Mouse (Mus musculus): ENCODE measurements at regions not wholly inside any gene's neighbourhood (a gene's known extent, or its start where the extent isn't known, plus 50 kb on each side); places are given as distances from the start of the nearest gene placed in this dataset.

GRCm38 (mm10) chr1:57100614-57101013 is 122.2 kb upstream of the Satb2 start:
- H3K4me1 ChIP-seq (ENCODE audit: control insufficient read depth, insufficient read depth, low read length) = peaks cover 15% of the 10 kb centered on the region
- H3K4me3 ChIP-seq (replicated peaks; ENCODE audit: low read length) = no peak overlapping the region
- H3K27me3 ChIP-seq (ENCODE audit: control insufficient read depth, insufficient read depth, low read length) = no peaks in the 10 kb centered on the region
- no peak overlapping the region for H3K9ac ChIP-seq (ENCODE audit: low read depth, low read length, severe bottlenecking)
- no peak overlapping the region for H3K4me2 ChIP-seq (replicated peaks; ENCODE audit: low read depth, low read length, severe bottlenecking)
- H3K9me3 ChIP-seq (ENCODE audit: control insufficient read depth, low read length) = no peaks in the 10 kb centered on the region
- 86% methylated on average over 2 of the region's 2 CpGs for WGBS
- DNase-seq (ENCODE audit: low spot score) (no peak), ATAC-seq (ENCODE audit: low FRiP score, low read depth) (no peak)
- no peaks in the 10 kb centered on the region for H3K36me3 ChIP-seq (ENCODE audit: control insufficient read depth, insufficient read depth, low read length)
- TF ChIP-seq POLR2A (IDR thresholded peaks at IDR 0.05; ENCODE audit: borderline replicate concordance, extremely low read depth, insufficient read depth, insufficient read length) = no peak
- H3K27ac ChIP-seq (replicated peaks; ENCODE audit: low read depth, low read length) = no peak overlapping the region

- no peak overlapping the region for H3K4me3 ChIP-seq (replicated peaks; ENCODE audit: low read length)
- H3K9ac ChIP-seq (ENCODE audit: low read depth, low read length, severe bottlenecking) = no peak overlapping the region
- H3K4me2 ChIP-seq (replicated peaks; ENCODE audit: low read depth, low read length, severe bottlenecking) = no peak overlapping the region
- no peaks in the 10 kb centered on the region for H3K4me1 ChIP-seq (ENCODE audit: control insufficient read depth, insufficient read depth, low read length)
- WGBS = 62% methylated on average over 10 of the region's 10 CpGs
- H3K9me3 ChIP-seq (ENCODE audit: control insufficient read depth, low read length) = no peaks in the 10 kb centered on the region
- H3K27me3 ChIP-seq (ENCODE audit: control insufficient read depth, insufficient read depth, low read length) = no peaks in the 10 kb centered on the region
- peak; percentile 36 for DNase-seq (ENCODE audit: low spot score)
- ATAC-seq (ENCODE audit: low FRiP score, low read depth) = no peak
- no peak overlapping the region for H3K27ac ChIP-seq (replicated peaks; ENCODE audit: low read depth, low read length)
- TF ChIP-seq POLR2A (IDR thresholded peaks at IDR 0.05; ENCODE audit: borderline replicate concordance, extremely low read depth, insufficient read depth, insufficient read length) = no peak
- H3K36me3 ChIP-seq (ENCODE audit: control insufficient read depth, insufficient read depth, low read length) = no peaks in the 10 kb centered on the region
These were observed 128.9 kb upstream of the Satb2 start for GRCm38 (mm10) chr1:57107308-57107707.

DNA sequence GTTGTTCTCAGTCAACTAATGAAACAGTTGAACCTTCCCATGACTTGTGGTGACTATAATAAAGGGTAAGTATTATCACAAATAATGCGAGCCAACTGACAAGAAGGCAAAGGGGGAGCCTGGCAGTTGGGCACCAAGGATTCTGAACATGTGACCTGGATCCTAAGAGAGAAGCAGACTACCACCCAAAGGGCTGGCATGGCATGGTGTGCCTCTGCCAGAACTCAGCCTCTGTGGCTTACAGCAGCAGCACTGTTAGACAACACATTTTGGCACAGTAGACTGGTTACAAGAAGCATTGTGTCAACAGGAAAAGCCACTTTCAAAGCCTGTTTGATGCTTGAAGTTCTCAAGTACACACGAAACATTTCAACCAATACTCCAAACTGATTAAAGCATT is 142.2 kb upstream of the Satb2 start:
- Histone ChIP-seq H3K27me3 (ENCODE audit: control insufficient read depth, insufficient read depth, low read length) (no peaks in the 10 kb centered on the region), H3K4me3 (replicated peaks; ENCODE audit: low read length) (no peak overlapping the region), H3K27ac (replicated peaks; ENCODE audit: low read depth, low read length) (no peak overlapping the region), H3K4me1 (ENCODE audit: control insufficient read depth, insufficient read depth, low read length) (no peaks in the 10 kb centered on the region), H3K4me2 (replicated peaks; ENCODE audit: low read depth, low read length, severe bottlenecking) (no peak overlapping the region), H3K36me3 (ENCODE audit: control insufficient read depth, insufficient read depth, low read length) (no peaks in the 10 kb centered on the region), H3K9ac (ENCODE audit: low read depth, low read length, severe bottlenecking) (no peak overlapping the region), H3K9me3 (ENCODE audit: control insufficient read depth, low read length) (no peaks in the 10 kb centered on the region)
- no peak for ATAC-seq (ENCODE audit: low FRiP score, low read depth)
- no peak for DNase-seq (ENCODE audit: low spot score)
- no peak for TF ChIP-seq POLR2A (IDR thresholded peaks at IDR 0.05; ENCODE audit: borderline replicate concordance, extremely low read depth, insufficient read depth, insufficient read length)
- 54% methylated on average over 2 of the region's 2 CpGs for WGBS

DNA sequence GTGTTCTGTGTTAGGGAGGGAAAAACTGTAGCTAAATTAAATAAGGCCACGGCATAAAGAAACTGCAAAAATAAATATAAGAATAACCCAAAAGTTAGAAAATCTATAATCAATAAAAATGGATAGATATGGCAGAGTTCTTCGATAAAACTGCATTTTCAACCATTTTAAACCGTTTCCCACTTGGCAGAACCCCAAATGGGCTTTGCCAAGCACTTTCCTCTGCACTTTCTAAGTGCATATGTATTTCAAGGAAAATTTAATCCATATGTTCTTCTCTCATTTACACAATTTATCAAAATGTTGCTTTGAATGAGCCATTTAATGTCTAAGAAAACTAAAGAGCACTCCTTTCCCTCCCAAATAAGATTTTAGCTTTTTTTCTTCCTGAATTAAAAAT is 165.7 kb upstream of the Satb2 start:
- peaks cover 3% of the 10 kb centered on the region; the same call in 1 of the 2 replicates for H3K4me1 ChIP-seq (ENCODE audit: control insufficient read depth, insufficient read depth, low read length)
- H3K9me3 ChIP-seq (ENCODE audit: control insufficient read depth, low read length) = no peaks in the 10 kb centered on the region
- 50% methylated on average over 3 of the region's 3 CpGs for WGBS
- no peak overlapping the region for H3K9ac ChIP-seq (ENCODE audit: low read depth, low read length, severe bottlenecking)
- no peak overlapping the region for H3K4me3 ChIP-seq (replicated peaks; ENCODE audit: low read length)
- TF ChIP-seq POLR2A (IDR thresholded peaks at IDR 0.05; ENCODE audit: borderline replicate concordance, extremely low read depth, insufficient read depth, insufficient read length) = no peak
- DNase-seq (ENCODE audit: low spot score) (no peak), ATAC-seq (ENCODE audit: low FRiP score, low read depth) (no peak)
- H3K27me3 ChIP-seq (ENCODE audit: control insufficient read depth, insufficient read depth, low read length) = no peaks in the 10 kb centered on the region
- H3K4me2 ChIP-seq (replicated peaks; ENCODE audit: low read depth, low read length, severe bottlenecking) = no peak overlapping the region
- H3K27ac ChIP-seq (replicated peaks; ENCODE audit: low read depth, low read length) = no peak overlapping the region
- H3K36me3 ChIP-seq (ENCODE audit: control insufficient read depth, insufficient read depth, low read length) = no peaks in the 10 kb centered on the region

- DNase-seq (ENCODE audit: low spot score) (no peak), ATAC-seq (ENCODE audit: low FRiP score, low read depth) (no peak)
- H3K4me1 ChIP-seq (ENCODE audit: control insufficient read depth, insufficient read depth, low read length) = no peaks in the 10 kb centered on the region
- no peak overlapping the region for H3K27ac ChIP-seq (replicated peaks; ENCODE audit: low read depth, low read length)
- H3K4me3 ChIP-seq (replicated peaks; ENCODE audit: low read length) = no peak overlapping the region
- H3K36me3 ChIP-seq (ENCODE audit: control insufficient read depth, insufficient read depth, low read length) = no peaks in the 10 kb centered on the region
- no peaks in the 10 kb centered on the region for H3K9me3 ChIP-seq (ENCODE audit: control insufficient read depth, low read length)
- no peaks in the 10 kb centered on the region for H3K27me3 ChIP-seq (ENCODE audit: control insufficient read depth, insufficient read depth, low read length)
- no peak overlapping the region for H3K4me2 ChIP-seq (replicated peaks; ENCODE audit: low read depth, low read length, severe bottlenecking)
- no peak for TF ChIP-seq POLR2A (IDR thresholded peaks at IDR 0.05; ENCODE audit: borderline replicate concordance, extremely low read depth, insufficient read depth, insufficient read length)
- no peak overlapping the region for H3K9ac ChIP-seq (ENCODE audit: low read depth, low read length, severe bottlenecking)
- 85% methylated on average over 7 of the region's 7 CpGs for WGBS
These were observed 177.4 kb upstream of the Satb2 start for GRCm38 (mm10) chr1:57155869-57156268.

DNA sequence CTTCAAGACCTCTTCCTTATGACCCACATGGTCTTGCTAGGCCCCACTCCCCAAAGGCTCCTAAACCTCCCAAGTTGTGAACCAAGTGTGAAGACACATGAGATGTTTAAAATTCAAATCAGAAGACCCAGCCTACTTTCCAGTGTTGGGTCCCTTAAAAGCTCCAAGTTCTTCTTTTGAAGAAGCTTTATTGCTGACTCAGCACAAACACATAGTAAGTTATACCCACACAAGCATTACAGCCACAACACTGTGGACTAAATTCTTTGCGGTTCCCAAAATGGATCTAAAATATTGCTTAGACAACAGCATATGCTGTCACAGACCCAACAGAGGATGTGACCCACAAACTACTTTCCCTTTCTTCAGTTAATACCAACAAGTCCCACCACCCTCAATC is 186.0 kb upstream of the Satb2 start:
- 94% methylated on average over 1 of the region's 1 CpGs for WGBS

More for the DNA sequence above, 186.0 kb upstream of the Satb2 start:
- no peak overlapping the region for H3K27ac ChIP-seq (replicated peaks; ENCODE audit: low read depth, low read length)
- H3K36me3 ChIP-seq (ENCODE audit: control insufficient read depth, insufficient read depth, low read length) = no peaks in the 10 kb centered on the region
- H3K27me3 ChIP-seq (ENCODE audit: control insufficient read depth, insufficient read depth, low read length) = no peaks in the 10 kb centered on the region
- no peak overlapping the region for H3K4me2 ChIP-seq (replicated peaks; ENCODE audit: low read depth, low read length, severe bottlenecking)
- H3K4me1 ChIP-seq (ENCODE audit: control insufficient read depth, insufficient read depth, low read length) = no peaks in the 10 kb centered on the region
- DNase-seq (ENCODE audit: low spot score) (no peak), ATAC-seq (ENCODE audit: low FRiP score, low read depth) (no peak)
- H3K9me3 ChIP-seq (ENCODE audit: control insufficient read depth, low read length) = 0 out of 2 replicates have a peak, but pooled peaks cover 3% of the 10 kb centered on the region
- H3K4me3 ChIP-seq (replicated peaks; ENCODE audit: low read length) = no peak overlapping the region
- H3K9ac ChIP-seq (ENCODE audit: low read depth, low read length, severe bottlenecking) = no peak overlapping the region
- TF ChIP-seq POLR2A (IDR thresholded peaks at IDR 0.05; ENCODE audit: borderline replicate concordance, extremely low read depth, insufficient read depth, insufficient read length) = no peak

Measured in limb, embryonic 14.5 days (tissue).